Mouse (Mus musculus) lung, adult 2 months (tissue): ENCODE measurements around the gene Prtg. TPM values are rescaled to one million over a fixed set of nuclear protein-coding genes. Genes with fewer than 3 reads are reported as not detected.

Experiments
- DNase-seq: peaks from one replicate; pipeline ENCODE4 v3.0.0; 2022
- H3K4me1 ChIP-seq: fragments of 200-500 bp; 2 replicates; pipeline ENCODE4 v1.6.1; 2011; ENCODE audit warnings: low read length; ENCODE audit not compliant: control insufficient read depth, insufficient read depth
- H3K4me3 ChIP-seq: fragments of 200-500 bp; replicated peaks from 2 replicates; pipeline ENCODE3; 2011; ENCODE audit warnings: low read depth, mild to moderate bottlenecking, control low read depth, low read length; ENCODE audit errors: extremely low read depth
- CTCF ChIP-seq: fragments of 200-500 bp; IDR thresholded peaks from 2 replicates; pipeline ENCODE4 v1.5.1; 2011; ENCODE audit warnings: mild to moderate bottlenecking, low read length, control low read depth; ENCODE audit not compliant: insufficient read depth
- POLR2A ChIP-seq: fragments of 200-500 bp; IDR thresholded peaks from 2 replicates; pipeline ENCODE4 v1.6.1; 2011; ENCODE audit warnings: low read depth, mild to moderate bottlenecking, control low read depth, low read length, borderline replicate concordance; ENCODE audit errors: extremely low read depth
- WGBS: fragments of 180-500 bp; shearing (Covaris S2); methylation state at CpG from one replicate; pipeline ENCODE4 v1.1.7; 2018; 5-methylcytosine and 5-hydroxymethylcytosine counted together
- polyA plus RNA-seq: library from polyadenylated mRNA; depleted of rRNA; stranded (reverse); fragments of >200 nt; gene quantifications from 2 replicates; pipeline ENCODE4 v1.2.3, GENCODE M21; 2012

Prtg gene
- polyA plus RNA-seq, 1 experiment = 0.04 TPM

GRCm38 (mm10) chr9:72851979-72852378 lies 45.3 kb downstream of the Prtg start:
- Histone ChIP-seq H3K4me3 (no peak overlapping the region), H3K4me1 (no peaks in the 10 kb centered on the region)
- no peak for TF ChIP-seq POLR2A
- no peak for TF ChIP-seq CTCF
- WGBS = 85% methylated on average over 5 of the region's 5 CpGs
- DNase-seq = no peak

DNA sequence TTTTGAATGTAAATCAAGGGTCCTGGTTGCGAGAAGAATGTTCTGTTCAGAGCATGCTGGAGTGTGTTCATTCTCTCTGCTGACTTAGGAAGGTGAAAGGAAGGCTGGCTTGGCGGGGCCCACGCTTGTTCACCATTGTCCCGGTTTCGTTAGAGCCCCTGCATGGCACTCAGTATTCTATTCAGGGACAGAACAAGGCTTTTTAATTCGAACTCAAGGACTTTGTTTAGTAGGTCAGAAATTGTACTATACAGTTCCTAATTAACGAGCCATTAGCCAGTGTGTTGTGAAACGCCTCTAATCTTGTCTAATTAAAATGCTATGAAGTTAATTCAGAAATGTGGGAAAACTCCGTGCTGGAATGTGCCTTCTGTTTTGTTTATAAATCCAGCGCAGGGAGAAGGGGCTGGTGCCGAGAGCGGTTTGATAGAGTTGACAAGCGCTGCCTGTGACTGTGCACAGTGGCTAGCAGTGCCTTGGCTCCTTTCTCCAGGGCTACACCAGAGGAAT lies 47.1 kb downstream of the Prtg start:
- no peak overlapping the region for H3K4me3 ChIP-seq
- TF ChIP-seq POLR2A = no peak
- no peak for TF ChIP-seq CTCF
- 60% methylated on average over 13 of the region's 13 CpGs for WGBS
- H3K4me1 ChIP-seq = no peaks in the 10 kb centered on the region
- DNase-seq = no peak

- no peak for DNase-seq
- TF ChIP-seq CTCF (no peak), POLR2A (no peak)
- no peaks in the 10 kb centered on the region for H3K4me1 ChIP-seq
- no peak overlapping the region for H3K4me3 ChIP-seq
- 94% methylated on average over 24 of the region's 24 CpGs for WGBS
Observed at GRCm38 (mm10) chr9:72856721-72857120, 50.0 kb downstream of the Prtg start.

DNA sequence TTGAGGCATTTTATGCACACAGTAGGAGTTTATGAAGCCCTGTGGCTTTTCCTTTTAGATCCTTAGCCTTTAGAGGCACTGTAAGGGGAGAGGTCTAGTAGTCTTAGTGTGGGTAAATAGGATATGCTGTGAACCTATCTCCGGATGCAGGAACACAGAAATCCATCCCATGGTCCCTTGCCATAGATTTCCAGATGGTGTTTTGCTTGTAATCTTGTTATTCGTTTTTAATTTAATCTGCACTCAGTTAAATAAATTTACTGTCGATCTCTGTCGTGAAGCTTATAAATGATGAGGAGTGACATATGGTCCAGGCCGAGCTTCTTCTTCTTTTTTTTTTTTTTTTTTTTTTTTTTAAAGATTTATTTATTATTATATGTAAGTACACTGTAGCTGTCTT lies 54.1 kb downstream of the Prtg start:
- WGBS = 78% methylated on average over 5 of the region's 5 CpGs
- no peaks in the 10 kb centered on the region for H3K4me1 ChIP-seq
- no peak for TF ChIP-seq POLR2A
- no peak for TF ChIP-seq CTCF
- no peak for DNase-seq
- H3K4me3 ChIP-seq = no peak overlapping the region

GRCm38 (mm10) chr9:72861235-72861634 lies 54.6 kb downstream of the Prtg start:
- 87% methylated on average over 10 of the region's 10 CpGs for WGBS
- Histone ChIP-seq H3K4me3 (no peak overlapping the region), H3K4me1 (no peaks in the 10 kb centered on the region)
- no peak for DNase-seq
- TF ChIP-seq POLR2A (no peak), CTCF (no peak)

- Histone ChIP-seq H3K4me1 (no peaks in the 10 kb centered on the region), H3K4me3 (no peak overlapping the region)
- TF ChIP-seq POLR2A (no peak), CTCF (no peak)
- DNase-seq = no peak
- 80% methylated on average over 11 of the region's 11 CpGs for WGBS
Observed at GRCm38 (mm10) chr9:72862186-72862585, 55.5 kb downstream of the Prtg start.

DNA sequence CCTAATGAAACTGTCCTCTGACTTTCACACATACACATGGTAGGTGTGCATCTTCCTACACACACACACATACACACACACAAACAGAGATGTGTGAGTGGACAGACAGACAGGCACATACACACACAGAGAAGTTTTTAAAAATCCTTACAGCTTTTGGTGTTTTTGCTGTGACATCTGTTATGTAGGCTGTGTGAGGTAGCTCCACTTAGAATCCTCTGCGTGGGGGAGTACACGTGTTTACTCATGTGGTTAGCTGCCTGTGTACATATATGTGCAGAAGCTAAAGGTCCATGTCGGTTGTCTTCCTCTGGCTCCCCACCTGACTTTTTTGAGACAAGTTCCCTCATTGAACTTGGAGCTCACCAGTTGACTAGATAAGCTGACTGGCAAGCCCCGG lies 56.3 kb downstream of the Prtg start:
- TF ChIP-seq POLR2A = no peak
- 90% methylated on average over 4 of the region's 4 CpGs for WGBS
- Histone ChIP-seq H3K4me3 (no peak overlapping the region), H3K4me1 (no peaks in the 10 kb centered on the region)
- DNase-seq = no peak

DNA sequence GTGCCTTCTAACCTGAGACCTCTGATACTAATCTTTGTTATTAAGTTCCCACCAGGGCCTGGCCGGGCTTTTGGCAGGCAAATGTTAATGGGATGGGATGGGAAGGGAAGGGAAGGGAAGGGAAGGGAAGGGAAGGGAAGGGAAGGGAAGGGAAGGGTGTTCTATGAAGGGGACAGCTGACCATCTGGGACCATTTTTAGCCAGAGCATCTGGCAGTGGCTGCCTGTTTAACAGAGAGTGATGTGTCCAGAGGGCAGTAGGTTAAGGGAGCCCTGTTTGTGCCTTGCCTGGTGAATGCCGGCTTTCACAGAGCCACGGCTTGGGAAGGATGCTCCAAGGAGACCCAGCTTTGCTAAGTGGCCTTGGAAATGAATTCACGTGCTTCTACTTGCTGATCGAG lies 57.1 kb downstream of the Prtg start:
- TF ChIP-seq CTCF (no peak), POLR2A (no peak)
- Histone ChIP-seq H3K4me3 (no peak overlapping the region), H3K4me1 (no peaks in the 10 kb centered on the region)
- no peak for DNase-seq
- WGBS = 51% methylated on average over 5 of the region's 5 CpGs

GRCm38 (mm10) chr9:72867434-72867833 lies 60.8 kb downstream of the Prtg start:
- Histone ChIP-seq H3K4me1 (0 out of 2 replicates have a peak, but pooled peaks cover 2% of the 10 kb centered on the region), H3K4me3 (no peak overlapping the region)
- WGBS = 87% methylated on average over 6 of the region's 6 CpGs
- no peak for DNase-seq
- TF ChIP-seq POLR2A (no peak), CTCF (no peak)

- WGBS = 80% methylated on average over 2 of the region's 2 CpGs
- Histone ChIP-seq H3K4me3 (no peak overlapping the region), H3K4me1 (0 out of 2 replicates have a peak, but pooled peaks cover 2% of the 10 kb centered on the region)
- DNase-seq = no peak
- TF ChIP-seq POLR2A (no peak), CTCF (no peak)
Observed at GRCm38 (mm10) chr9:72868774-72869173, 62.1 kb downstream of the Prtg start.

DNA sequence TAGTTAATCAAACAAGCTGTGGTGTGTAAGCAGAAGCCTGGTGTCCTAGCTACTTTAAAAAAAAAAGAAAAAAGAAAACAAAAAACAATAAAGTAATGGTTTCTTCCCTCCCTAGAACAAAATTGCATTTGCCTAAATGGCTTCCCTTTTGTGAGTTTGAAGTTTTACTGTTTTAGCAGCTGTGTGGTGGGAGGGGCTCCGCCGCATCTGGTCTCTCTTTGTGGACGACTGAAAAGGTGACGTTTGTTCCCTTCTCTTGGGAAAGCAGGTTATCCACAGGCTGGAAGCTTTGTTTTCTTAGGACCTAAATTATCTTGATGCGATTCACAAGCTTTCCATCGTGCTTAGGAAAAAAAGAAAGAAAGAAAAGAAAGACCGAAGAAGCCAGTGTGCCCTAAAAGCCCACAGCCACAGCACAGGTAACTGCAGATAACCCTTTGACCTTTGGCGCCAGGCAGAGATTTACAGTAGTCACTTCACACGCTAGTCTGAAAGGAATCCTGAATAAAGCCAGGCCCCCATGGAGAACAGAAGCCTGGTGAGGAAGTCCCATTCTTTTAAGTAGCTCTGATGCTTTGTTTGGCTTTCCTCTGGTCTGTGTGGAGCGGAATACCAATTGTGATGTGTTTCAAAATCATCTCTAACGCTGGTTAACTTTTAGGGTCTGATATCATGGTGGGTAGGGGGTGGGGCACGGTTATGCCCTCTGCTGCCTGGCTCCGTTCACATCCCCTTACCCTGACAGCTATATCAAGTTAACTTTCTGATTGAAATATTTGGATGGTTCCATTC lies 65.0 kb downstream of the Prtg start:
- 23% methylated on average over 13 of the region's 13 CpGs for WGBS
- Histone ChIP-seq H3K4me1 (0 out of 2 replicates have a peak, but pooled peaks cover 2% of the 10 kb centered on the region), H3K4me3 (no peak overlapping the region)
- no peak for DNase-seq
- TF ChIP-seq CTCF (no peak), POLR2A (no peak)
